Mouse (Mus musculus): ENCODE measurements around the gene Acot10. TPM values are rescaled to one million over a fixed set of nuclear protein-coding genes. Genes with fewer than 3 reads are reported as not detected.

Gene Acot10
- polyA plus RNA-seq, 1 experiment from 2014 or later: 0.13 TPM

GRCm38 (mm10) chr15:20642905-20643414, 23.6 kb downstream of the Acot10 start:
- Histone ChIP-seq H3K9ac (ENCODE audit: low read depth, low read length) (no peak overlapping the region), H3K9me3 (ENCODE audit: control insufficient read depth, low read length) (no peaks in the 10 kb centered on the region), H3K4me1 (ENCODE audit: control insufficient read depth, insufficient read depth, low read length) (no peaks in the 10 kb centered on the region), H3K27ac (replicated peaks; ENCODE audit: low read depth, low read length) (no peak overlapping the region), H3K36me3 (ENCODE audit: control insufficient read depth, insufficient read depth, low read length) (no peaks in the 10 kb centered on the region), H3K27me3 (replicated peaks; ENCODE audit: control insufficient read depth, insufficient read depth, low read length) (no peaks in the 10 kb centered on the region), H3K4me3 (ENCODE audit: low read depth, low read length) (no peak overlapping the region), H3K4me2 (ENCODE audit: low read depth, low read length) (no peak overlapping the region)
- DNase-seq (ENCODE audit: low spot score) (no peak), ATAC-seq (ENCODE audit: low read depth) (no peak)
- 85% methylated on average over 3 of the region's 3 CpGs for WGBS

- Histone ChIP-seq H3K9me3 (ENCODE audit: control insufficient read depth, low read length) (no peaks in the 10 kb centered on the region), H3K9ac (ENCODE audit: low read depth, low read length) (no peak overlapping the region), H3K4me1 (ENCODE audit: control insufficient read depth, insufficient read depth, low read length) (no peaks in the 10 kb centered on the region), H3K27me3 (replicated peaks; ENCODE audit: control insufficient read depth, insufficient read depth, low read length) (no peaks in the 10 kb centered on the region), H3K36me3 (ENCODE audit: control insufficient read depth, insufficient read depth, low read length) (no peaks in the 10 kb centered on the region), H3K4me2 (ENCODE audit: low read depth, low read length) (no peak overlapping the region), H3K27ac (replicated peaks; ENCODE audit: low read depth, low read length) (no peak overlapping the region), H3K4me3 (ENCODE audit: low read depth, low read length) (no peak overlapping the region)
- ATAC-seq (ENCODE audit: low read depth) (no peak), DNase-seq (ENCODE audit: low spot score) (no peak)
- 75% methylated on average over 2 of the region's 2 CpGs for WGBS
These were observed 27.4 kb downstream of the Acot10 start for GRCm38 (mm10) chr15:20639155-20639554.

- Histone ChIP-seq H3K4me2 (ENCODE audit: low read depth, low read length) (no peak overlapping the region), H3K9me3 (ENCODE audit: control insufficient read depth, low read length) (no peaks in the 10 kb centered on the region), H3K4me1 (ENCODE audit: control insufficient read depth, insufficient read depth, low read length) (no peaks in the 10 kb centered on the region), H3K36me3 (ENCODE audit: control insufficient read depth, insufficient read depth, low read length) (no peaks in the 10 kb centered on the region), H3K4me3 (ENCODE audit: low read depth, low read length) (no peak overlapping the region), H3K9ac (ENCODE audit: low read depth, low read length) (no peak overlapping the region), H3K27me3 (replicated peaks; ENCODE audit: control insufficient read depth, insufficient read depth, low read length) (no peaks in the 10 kb centered on the region), H3K27ac (replicated peaks; ENCODE audit: low read depth, low read length) (no peak overlapping the region)
- WGBS: 79% methylated on average over 2 of the region's 2 CpGs
- DNase-seq (ENCODE audit: low spot score): no peak
- no peak for ATAC-seq (ENCODE audit: low read depth)
These were observed 32.0 kb downstream of the Acot10 start for GRCm38 (mm10) chr15:20634593-20634992.

Other genes starting within 250 kb of the Acot10 start
- gene Cdh12, start 217.5 kb downstream of the Acot10 start, polyA plus RNA-seq (2014; fragmentation: Nextera tagmentation; extraction: Ambion mirVana): 0.71 and 1.1 TPM in 2 replicates

Measured in embryonic facial prominence, embryonic 14.5 days (tissue).